9 mouse cellular contexts compared by ENCODE assay signal in genomic region chr6:103511972-103512565, GRCm38 (mm10). TPM values are rescaled to one million over a fixed set of nuclear protein-coding genes. Genes with fewer than 3 reads are reported as not detected.
DNase-seq lines count a peak whose midpoint lies in the region; ATAC-seq and TF ChIP-seq lines count a peak whose summit lies in the region.
"Had no signal": no experiment of that assay in that cellular context is flagged by ENCODE, and none has a peak within 500 bp of the region (broad histone marks: within the 10 kb centered on the region; RNA-seq: fewer than 3 reads in every experiment).

No protein-coding gene starts in this region.

- no peak overlapping the region for H3K9ac ChIP-seq in liver, embryonic 15.5 days

- no peak for ATAC-seq in liver, embryonic 15.5 days (ENCODE audit: insufficient read depth)
- ATAC-seq: Patski had no signal

- no peak overlapping the region for H3K27ac ChIP-seq in liver, embryonic 15.5 days (replicated peaks)

- H3K27me3 ChIP-seq in liver, embryonic 15.5 days, result peaks cover 34% of the 10 kb centered on the region

- TF ChIP-seq CTCF in lung, adult 2 months (IDR thresholded peaks at IDR 0.05; ENCODE audit: insufficient read depth, low read length), result no peak

- TF ChIP-seq POLR2A in lung, adult 2 months (IDR thresholded peaks at IDR 0.05; ENCODE audit: borderline replicate concordance, extremely low read depth, low read depth, low read length), result no peak

- under 1% methylated on average over 29 of the region's 29 CpGs for WGBS in liver, embryonic 15.5 days (ENCODE audit: insufficient replicate concordance)
- WGBS in lung, adult 2 months, result 2% methylated on average over 29 of the region's 29 CpGs

- peak overlapping the region; percentile 44 for H3K4me2 ChIP-seq in liver, embryonic 15.5 days

- H3K36me3 ChIP-seq in liver, embryonic 15.5 days (replicated peaks), result no peaks in the 10 kb centered on the region

- peak overlapping the region; percentile 18 for H3K4me3 ChIP-seq in liver, embryonic 15.5 days (replicated peaks)
- H3K4me3 ChIP-seq in lung, adult 2 months (replicated peaks; ENCODE audit: extremely low read depth, low read depth, low read length), result no peak overlapping the region

- no peaks in the 10 kb centered on the region for H3K4me1 ChIP-seq in liver, embryonic 15.5 days (replicated peaks)
- no peaks in the 10 kb centered on the region for H3K4me1 ChIP-seq in lung, adult 2 months (ENCODE audit: control insufficient read depth, insufficient read depth, low read length)

- no peaks in the 10 kb centered on the region for H3K9me3 ChIP-seq in liver, embryonic 15.5 days (replicated peaks)

- DNase-seq in kidney, adult 18-20 months, result peak; percentile 5
- DNase-seq in kidney, adult 11 months, result no peak
- DNase-seq in cerebellum, postnatal 14 days, result peak; percentile 87 to 91
- DNase-seq in frontal cortex, postnatal 14 days (ENCODE audit: low spot score in 2 of 2), result peak; percentile 61 to 69
- peak; percentile 81 to 86 for DNase-seq in layer of hippocampus, adult 18-20 months (ENCODE audit: low spot score in 2 of 2)
- DNase-seq in right cerebral cortex, adult 2 months (ENCODE audit: low spot score in 2 of 2), result peak; percentile 82 to 84
- DNase-seq in lung, adult 2 months, result no peak

RNA-seq across cellular contexts. Expression of gene Chl1, which starts 1.7 kb away (rescaled TPM):
- 100 to 1,000 TPM; 153 to 165 TPM for total RNA-seq in layer of hippocampus, adult 18-20 months (2021)
- polyA plus RNA-seq in liver, embryonic 15.5 days (2015; fragmentation: Nextera tagmentation; extraction: Ambion mirVana), result 0.06 and 0.08 TPM in 2 replicates
- 0.07 and 1.3 TPM in 2 replicates for polyA plus RNA-seq in lung, adult 2 months (2012; rRNA removed)
- polyA plus RNA-seq: Patski had no signal

Comparison
In these comparisons a context has a peak if more than half of its experiments do, and no peak if none do; other contexts are left out.
1. DNase-seq: peak in kidney, adult 18-20 months (single experiment), cerebellum, postnatal 14 days (2 of 2), frontal cortex, postnatal 14 days (2 of 2), layer of hippocampus, adult 18-20 months (2 of 2) and right cerebral cortex, adult 2 months (2 of 2); none in kidney, adult 11 months (single experiment) and lung, adult 2 months (single experiment).